Mouse (Mus musculus): ENCODE data around the gene Bicc1. TPM values are rescaled to one million over a fixed set of nuclear protein-coding genes. Genes with fewer than 3 reads are reported as not detected.

The Bicc1 gene
- polyA plus RNA-seq, 1 experiment = 1.6 TPM

DNA sequence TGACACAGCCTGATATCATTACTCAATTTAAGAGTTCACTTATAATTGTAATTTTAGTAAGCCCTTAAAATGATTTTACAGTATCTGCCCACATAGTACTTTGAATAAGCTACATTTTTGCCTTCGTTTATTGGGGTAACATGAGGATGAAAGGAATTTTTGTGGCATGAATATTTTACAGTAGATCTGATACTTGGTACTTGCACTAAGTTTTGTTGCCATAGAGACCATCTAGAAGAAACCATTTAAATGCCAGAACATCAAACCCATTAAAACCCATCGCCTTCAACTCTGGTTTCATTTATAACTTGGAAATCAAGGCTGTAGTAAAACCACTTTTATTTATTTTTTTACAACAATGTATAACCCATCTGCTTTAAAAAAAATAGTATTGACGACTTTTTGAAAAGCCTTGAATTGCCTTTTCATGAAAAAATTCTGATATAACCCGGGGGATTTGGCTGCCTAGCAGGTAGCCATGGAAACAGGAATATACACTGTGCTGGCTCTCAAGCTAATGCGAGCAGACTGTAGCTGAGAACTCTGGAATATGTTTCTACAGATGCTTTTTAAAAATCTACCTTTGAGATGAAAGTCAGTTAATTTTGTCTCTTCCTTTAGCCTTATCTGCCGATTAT, 165.9 kb downstream of the Bicc1 start:
- Histone ChIP-seq H3K4me1 (ENCODE audit: control insufficient read depth, insufficient read depth, low read length) (no peaks in the 10 kb centered on the region), H3K9ac (ENCODE audit: low read depth, poor library complexity, severe bottlenecking) (no peak overlapping the region), H3K9me3 (replicated peaks; ENCODE audit: control insufficient read depth, insufficient read depth, low read length, poor library complexity, severe bottlenecking) (no peaks in the 10 kb centered on the region), H3K27ac (ENCODE audit: insufficient read depth, low read length) (no peak overlapping the region), H3K27me3 (ENCODE audit: control insufficient read depth, insufficient read depth, low read length, poor library complexity, severe bottlenecking) (no peaks in the 10 kb centered on the region), H3K4me3 (ENCODE audit: low read depth, low read length) (no peak overlapping the region), H3K36me3 (ENCODE audit: control insufficient read depth, insufficient read depth, low read length, poor library complexity, severe bottlenecking) (no peaks in the 10 kb centered on the region)
- TF ChIP-seq CTCF (IDR thresholded peaks at IDR 0.05; ENCODE audit: low read depth, low read length) = no peak

DNA sequence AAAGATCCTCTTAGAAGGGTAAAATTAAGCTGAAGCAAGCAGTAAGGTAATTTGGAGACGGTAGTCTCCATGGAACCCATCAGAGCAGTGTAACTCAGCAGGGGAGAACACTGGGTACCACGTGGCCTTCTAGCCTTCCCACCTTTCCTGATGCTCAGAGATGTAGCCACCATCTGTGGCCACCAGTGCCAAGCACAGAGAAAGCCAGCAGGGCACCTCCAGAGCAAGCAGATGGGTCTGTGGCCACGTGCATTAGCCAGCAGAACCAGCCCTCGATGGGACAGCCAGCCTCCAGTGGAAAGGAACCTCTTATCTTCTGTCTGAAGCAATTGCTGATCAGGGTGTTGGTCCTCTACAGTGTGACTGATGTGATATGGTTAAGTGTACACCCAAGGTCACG, 172.1 kb downstream of the Bicc1 start:
- Histone ChIP-seq H3K9ac (ENCODE audit: low read depth, poor library complexity, severe bottlenecking) (no peak overlapping the region), H3K36me3 (ENCODE audit: control insufficient read depth, insufficient read depth, low read length, poor library complexity, severe bottlenecking) (no peaks in the 10 kb centered on the region), H3K4me3 (ENCODE audit: low read depth, low read length) (no peak overlapping the region), H3K27ac (ENCODE audit: insufficient read depth, low read length) (no peak overlapping the region), H3K9me3 (replicated peaks; ENCODE audit: control insufficient read depth, insufficient read depth, low read length, poor library complexity, severe bottlenecking) (no peaks in the 10 kb centered on the region), H3K27me3 (ENCODE audit: control insufficient read depth, insufficient read depth, low read length, poor library complexity, severe bottlenecking) (no peaks in the 10 kb centered on the region), H3K4me1 (ENCODE audit: control insufficient read depth, insufficient read depth, low read length) (no peaks in the 10 kb centered on the region)
- TF ChIP-seq EP300 (IDR thresholded peaks at IDR 0.05; ENCODE audit: insufficient read depth, low read depth, low read length) (no peak), CTCF (IDR thresholded peaks at IDR 0.05; ENCODE audit: low read depth, low read length) (no peak), POLR2A (IDR thresholded peaks at IDR 0.05; ENCODE audit: insufficient read depth, low read length) (no peak)

DNA sequence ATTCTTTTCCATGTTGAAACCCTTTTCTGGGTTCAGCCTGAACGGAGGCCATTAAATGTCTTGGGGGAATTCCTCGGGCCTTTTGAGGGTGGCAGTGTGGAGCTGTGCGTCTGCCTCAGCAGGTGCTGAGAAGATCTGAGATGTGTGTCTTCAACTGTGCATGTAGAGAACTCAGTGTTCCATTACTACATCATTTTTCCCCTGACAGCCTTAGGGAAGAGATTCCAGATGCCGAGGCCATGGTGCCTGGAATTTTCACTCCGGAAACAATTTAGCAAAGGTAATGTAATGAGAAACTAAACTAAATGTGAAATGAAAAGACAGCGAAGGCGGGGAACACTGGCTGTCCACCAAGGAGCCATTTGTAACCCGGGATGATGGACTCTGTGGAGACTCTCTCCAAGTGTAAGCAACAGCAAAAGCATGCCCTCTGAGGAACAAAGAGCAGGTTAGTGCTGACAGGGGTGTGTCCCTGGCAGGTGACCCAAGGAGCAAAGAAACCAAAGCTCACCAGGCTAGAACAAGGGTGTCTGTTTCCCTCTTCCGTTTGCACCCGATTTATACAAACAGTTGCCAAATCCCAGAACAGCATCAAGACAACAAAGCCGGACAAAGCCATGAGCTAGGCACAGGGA, 176.3 kb downstream of the Bicc1 start:
- H3K9me3 ChIP-seq (replicated peaks; ENCODE audit: control insufficient read depth, insufficient read depth, low read length, poor library complexity, severe bottlenecking) = no peaks in the 10 kb centered on the region
- H3K9ac ChIP-seq (ENCODE audit: low read depth, poor library complexity, severe bottlenecking) = no peak overlapping the region
- no peak overlapping the region for H3K4me3 ChIP-seq (ENCODE audit: low read depth, low read length)
- TF ChIP-seq CTCF (IDR thresholded peaks at IDR 0.05; ENCODE audit: low read depth, low read length) (no peak), POLR2A (IDR thresholded peaks at IDR 0.05; ENCODE audit: insufficient read depth, low read length) (no peak), EP300 (IDR thresholded peaks at IDR 0.05; ENCODE audit: insufficient read depth, low read depth, low read length) (no peak)
- H3K36me3 ChIP-seq (ENCODE audit: control insufficient read depth, insufficient read depth, low read length, poor library complexity, severe bottlenecking) = no peaks in the 10 kb centered on the region
- H3K27ac ChIP-seq (ENCODE audit: insufficient read depth, low read length) = no peak overlapping the region
- no peaks in the 10 kb centered on the region for H3K4me1 ChIP-seq (ENCODE audit: control insufficient read depth, insufficient read depth, low read length)
- H3K27me3 ChIP-seq (ENCODE audit: control insufficient read depth, insufficient read depth, low read length, poor library complexity, severe bottlenecking) = no peaks in the 10 kb centered on the region

DNA sequence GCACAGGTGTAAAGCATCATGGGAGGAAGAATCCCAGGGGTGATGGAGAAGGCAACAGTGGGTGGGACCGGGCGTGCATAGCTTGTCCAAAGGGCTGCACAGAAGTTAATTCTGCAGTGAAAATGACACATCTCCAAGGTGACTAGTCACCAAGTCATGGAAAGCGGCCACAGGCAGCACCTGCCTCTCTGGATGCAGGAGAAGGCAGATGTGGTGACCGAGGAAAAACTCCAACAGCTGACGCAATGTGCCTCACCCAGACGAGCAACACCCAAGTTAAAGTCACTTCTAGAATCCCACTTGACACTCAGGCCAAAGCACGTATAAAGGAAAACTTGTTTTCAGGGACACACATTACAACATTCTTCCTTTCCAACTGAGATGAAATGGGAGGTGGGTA, 177.3 kb downstream of the Bicc1 start:
- Histone ChIP-seq H3K4me3 (ENCODE audit: low read depth, low read length) (no peak overlapping the region), H3K9me3 (replicated peaks; ENCODE audit: control insufficient read depth, insufficient read depth, low read length, poor library complexity, severe bottlenecking) (no peaks in the 10 kb centered on the region), H3K27me3 (ENCODE audit: control insufficient read depth, insufficient read depth, low read length, poor library complexity, severe bottlenecking) (no peaks in the 10 kb centered on the region), H3K36me3 (ENCODE audit: control insufficient read depth, insufficient read depth, low read length, poor library complexity, severe bottlenecking) (no peaks in the 10 kb centered on the region), H3K9ac (ENCODE audit: low read depth, poor library complexity, severe bottlenecking) (no peak overlapping the region), H3K4me1 (ENCODE audit: control insufficient read depth, insufficient read depth, low read length) (no peaks in the 10 kb centered on the region), H3K27ac (ENCODE audit: insufficient read depth, low read length) (no peak overlapping the region)
- no peak for TF ChIP-seq POLR2A (IDR thresholded peaks at IDR 0.05; ENCODE audit: insufficient read depth, low read length)
- TF ChIP-seq EP300 (IDR thresholded peaks at IDR 0.05; ENCODE audit: insufficient read depth, low read depth, low read length) = no peak
- no peak for TF ChIP-seq CTCF (IDR thresholded peaks at IDR 0.05; ENCODE audit: low read depth, low read length)

DNA sequence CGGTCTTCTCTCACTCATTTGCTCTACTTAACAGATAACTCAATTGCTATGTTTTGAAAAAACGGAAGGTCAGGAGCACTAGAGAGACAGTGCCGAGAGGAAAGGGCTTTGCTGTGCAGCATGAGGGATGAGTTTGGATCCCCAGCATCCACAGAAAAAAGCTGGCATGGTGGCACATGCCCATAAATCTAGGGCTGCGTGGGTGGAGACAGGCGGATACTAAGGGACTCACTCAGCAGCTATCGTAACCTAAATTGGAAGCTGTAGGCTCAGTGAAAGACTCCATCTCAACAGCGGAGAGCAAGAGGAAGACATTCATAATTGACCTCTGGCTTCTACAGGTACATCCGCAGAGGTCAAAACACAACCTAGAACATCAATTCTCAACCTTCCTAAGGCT, 179.8 kb downstream of the Bicc1 start:
- Histone ChIP-seq H3K36me3 (ENCODE audit: control insufficient read depth, insufficient read depth, low read length, poor library complexity, severe bottlenecking) (no peaks in the 10 kb centered on the region), H3K27ac (ENCODE audit: insufficient read depth, low read length) (no peak overlapping the region), H3K9ac (ENCODE audit: low read depth, poor library complexity, severe bottlenecking) (no peak overlapping the region), H3K4me1 (ENCODE audit: control insufficient read depth, insufficient read depth, low read length) (no peaks in the 10 kb centered on the region), H3K27me3 (ENCODE audit: control insufficient read depth, insufficient read depth, low read length, poor library complexity, severe bottlenecking) (no peaks in the 10 kb centered on the region), H3K4me3 (ENCODE audit: low read depth, low read length) (no peak overlapping the region), H3K9me3 (replicated peaks; ENCODE audit: control insufficient read depth, insufficient read depth, low read length, poor library complexity, severe bottlenecking) (no peaks in the 10 kb centered on the region)
- TF ChIP-seq EP300 (IDR thresholded peaks at IDR 0.05; ENCODE audit: insufficient read depth, low read depth, low read length) (no peak), POLR2A (IDR thresholded peaks at IDR 0.05; ENCODE audit: insufficient read depth, low read length) (no peak), CTCF (IDR thresholded peaks at IDR 0.05; ENCODE audit: low read depth, low read length) (no peak)

DNA sequence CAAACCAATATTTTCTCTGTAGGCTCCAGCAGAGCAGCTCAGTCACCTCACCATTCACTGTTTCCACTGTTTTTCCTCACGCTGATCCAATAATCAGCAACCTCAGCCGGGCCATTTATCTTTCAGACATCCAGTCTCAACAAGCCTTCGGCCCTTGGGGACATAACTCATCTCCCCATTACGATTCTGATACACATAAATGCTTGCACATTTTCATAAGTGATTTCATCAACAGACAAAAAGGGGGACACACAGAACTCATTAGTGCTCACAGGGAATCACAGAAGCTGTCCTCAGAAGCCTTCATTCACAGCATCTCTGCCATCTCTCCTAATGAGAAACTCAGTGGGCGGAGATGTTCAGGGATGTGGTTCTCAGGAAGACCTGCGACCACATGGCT, 182.4 kb downstream of the Bicc1 start:
- no peak overlapping the region for H3K9ac ChIP-seq (ENCODE audit: low read depth, poor library complexity, severe bottlenecking)
- TF ChIP-seq EP300 (IDR thresholded peaks at IDR 0.05; ENCODE audit: insufficient read depth, low read depth, low read length) = no peak
- no peak for TF ChIP-seq POLR2A (IDR thresholded peaks at IDR 0.05; ENCODE audit: insufficient read depth, low read length)
- no peak for TF ChIP-seq CTCF (IDR thresholded peaks at IDR 0.05; ENCODE audit: low read depth, low read length)
- H3K27me3 ChIP-seq (ENCODE audit: control insufficient read depth, insufficient read depth, low read length, poor library complexity, severe bottlenecking) = no peaks in the 10 kb centered on the region
- no peaks in the 10 kb centered on the region for H3K4me1 ChIP-seq (ENCODE audit: control insufficient read depth, insufficient read depth, low read length)
- no peaks in the 10 kb centered on the region for H3K36me3 ChIP-seq (ENCODE audit: control insufficient read depth, insufficient read depth, low read length, poor library complexity, severe bottlenecking)
- no peak overlapping the region for H3K27ac ChIP-seq (ENCODE audit: insufficient read depth, low read length)
- H3K9me3 ChIP-seq (replicated peaks; ENCODE audit: control insufficient read depth, insufficient read depth, low read length, poor library complexity, severe bottlenecking) = no peaks in the 10 kb centered on the region
- no peak overlapping the region for H3K4me3 ChIP-seq (ENCODE audit: low read depth, low read length)
